Mouse (Mus musculus) adrenal gland, adult 18-20 months (tissue): ENCODE measurements around the gene Cpa1. TPM values are rescaled to one million over a fixed set of nuclear protein-coding genes. Genes with fewer than 3 reads are reported as not detected.

Experiments used
- DNase-seq, 2 experiments: peaks; one replicate each; pipeline ENCODE4 v3.0.0; 2021 to 2022; ENCODE audit warnings: low spot score in 2 of 2
- total RNA-seq, 2 experiments: library from RNA; stranded (reverse); gene quantifications; 1 replicate in 1 of 2; 2 replicates in 1 of 2; pipeline ENCODE4 v1.2.3; 2021

Cpa1 gene
- total RNA-seq, 2 experiments from 2014 or later: not detected

GRCm38 (mm10) chr6:30620591-30620990 lies 18.4 kb upstream of the Cpa1 start:
- DNase-seq: no peak

- DNase-seq: no peak
Measured at GRCm38 (mm10) chr6:30620994-30621393, 18.0 kb upstream of the Cpa1 start.

GRCm38 (mm10) chr6:30621986-30622389 lies 17.0 kb upstream of the Cpa1 start:
- DNase-seq: no peak

GRCm38 (mm10) chr6:30624763-30625162 lies 14.3 kb upstream of the Cpa1 start:
- peak in 1 of 2 experiments; percentile 10 for DNase-seq

- DNase-seq: no peak
Measured at GRCm38 (mm10) chr6:30628152-30628551, 10.9 kb upstream of the Cpa1 start.

GRCm38 (mm10) chr6:30629989-30630388 lies 9.0 kb upstream of the Cpa1 start:
- no peak for DNase-seq

- DNase-seq: no peak
Measured at GRCm38 (mm10) chr6:30635361-30635862, 3.6 kb upstream of the Cpa1 start.

GRCm38 (mm10) chr6:30636186-30636842 lies 2.7 kb upstream of the Cpa1 start:
- no peak for DNase-seq

- no peak for DNase-seq
Measured at GRCm38 (mm10) chr6:30643694-30644460, 4.9 kb downstream of the Cpa1 start.

- no peak for DNase-seq
Measured at GRCm38 (mm10) chr6:30644462-30644861, 5.4 kb downstream of the Cpa1 start.

- no peak for DNase-seq
Measured at GRCm38 (mm10) chr6:30645379-30645778, 6.4 kb downstream of the Cpa1 start.

GRCm38 (mm10) chr6:30649651-30650296 lies 10.8 kb downstream of the Cpa1 start:
- peak in 1 of 2 experiments; percentile 19 for DNase-seq

- DNase-seq: no peak
Measured at GRCm38 (mm10) chr6:30652425-30653188, 13.6 kb downstream of the Cpa1 start.

- no peak for DNase-seq
Measured at GRCm38 (mm10) chr6:30653518-30653917, 14.5 kb downstream of the Cpa1 start.

- DNase-seq: no peak
Measured at GRCm38 (mm10) chr6:30654402-30654859, 15.4 kb downstream of the Cpa1 start.

GRCm38 (mm10) chr6:30654932-30655331 lies 15.9 kb downstream of the Cpa1 start:
- DNase-seq: no peak

GRCm38 (mm10) chr6:30657279-30657678 lies 18.3 kb downstream of the Cpa1 start:
- DNase-seq: no peak

GRCm38 (mm10) chr6:30658619-30659018 lies 19.6 kb downstream of the Cpa1 start:
- DNase-seq: no peak

GRCm38 (mm10) chr6:30664776-30665175 lies 25.8 kb downstream of the Cpa1 start:
- no peak for DNase-seq

GRCm38 (mm10) chr6:30665296-30665695 lies 26.3 kb downstream of the Cpa1 start:
- no peak for DNase-seq

GRCm38 (mm10) chr6:30666043-30666442 lies 27.0 kb downstream of the Cpa1 start:
- no peak for DNase-seq
